Mouse (Mus musculus): ENCODE measurements at regions not wholly inside any gene's neighbourhood (a gene's known extent, or its start where the extent isn't known, plus 50 kb on each side); places are given as distances from the start of the nearest gene placed in this dataset.

- TF ChIP-seq CTCF (conservative IDR thresholded peaks at IDR 0.05; ENCODE audit: low read length) (no peak), NANOG (IDR thresholded peaks at IDR 0.05; ENCODE audit: borderline replicate concordance, low read length) (no peak), POU5F1 (IDR thresholded peaks at IDR 0.05; ENCODE audit: borderline replicate concordance, low read length) (no peak)
Observed at GRCm38 (mm10) chr17:59297939-59298338, 284.8 kb upstream of the Nudt12 start.

All from E14TG2a.4 (cell line).